Mouse (Mus musculus) liver, postnatal 0 days (tissue): ENCODE measurements around the gene Fads2.

Experiments used
- CTCF ChIP-seq: sonication (generic); IDR thresholded peaks from 2 replicates; pipeline ENCODE4 v1.5.1; 2016; ENCODE audit warnings: antibody characterized with exemption, low read depth
- EP300 ChIP-seq: IDR thresholded peaks from 2 replicates; pipeline ENCODE4 v1.6.1; 2016; ENCODE audit warnings: antibody characterized with exemption, low read depth, mild to moderate bottlenecking

DNA sequence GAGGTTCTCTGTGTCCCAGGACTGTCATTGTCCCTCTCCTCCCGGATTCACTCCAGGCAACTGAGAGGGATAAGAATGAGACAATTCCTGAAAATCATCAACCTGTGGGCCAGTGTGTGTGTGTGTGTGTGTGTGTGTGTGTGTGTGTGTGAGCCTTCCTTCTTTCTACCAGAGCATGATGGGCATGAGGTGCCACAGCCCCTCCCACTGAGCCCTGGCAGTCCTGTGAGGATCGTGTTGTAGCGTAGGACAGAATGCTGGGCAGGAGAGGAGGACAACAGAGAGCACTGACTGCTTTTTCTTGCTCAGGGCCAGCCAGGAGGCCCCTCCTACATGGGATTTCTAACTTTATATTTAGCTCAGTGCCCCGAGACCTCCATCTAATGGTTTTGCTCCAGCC, 58.7 kb downstream of the Fads2 start:
- no peak for TF ChIP-seq EP300
- TF ChIP-seq CTCF: no peak
